Mouse (Mus musculus): ENCODE measurements around the gene Zfp282. TPM values are rescaled to one million over a fixed set of nuclear protein-coding genes. Genes with fewer than 3 reads are reported as not detected.
A peak's percentile ranks its signal among the peaks of the same experiment; 100 is the strongest.

Zfp282 gene
- polyA plus RNA-seq, 1 experiment from 2014 or later, result 22.8 TPM

- no peak for ATAC-seq
- H3K4me2 ChIP-seq (ENCODE audit: low read length), result peak overlapping the region; percentile 73
- peak overlapping the region; percentile 98 for H3K27ac ChIP-seq (ENCODE audit: low read length)
- H3K4me1 ChIP-seq (ENCODE audit: control insufficient read depth, insufficient read depth, low read length), result peaks cover 15% of the 10 kb centered on the region
- H3K9me3 ChIP-seq (replicated peaks; ENCODE audit: control insufficient read depth, low read length, poor library complexity, severe bottlenecking), result no peaks in the 10 kb centered on the region
- no peaks in the 10 kb centered on the region for H3K27me3 ChIP-seq (ENCODE audit: control insufficient read depth, insufficient read depth, low read depth, low read length)
- H3K4me3 ChIP-seq (ENCODE audit: low read depth, low read length), result peak overlapping the region; percentile 98
- WGBS, result 29% methylated on average over 3 of the region's 3 CpGs
- H3K36me3 ChIP-seq (ENCODE audit: control insufficient read depth, insufficient read depth, low read length), result peaks cover 21% of the 10 kb centered on the region
- H3K9ac ChIP-seq (ENCODE audit: low read depth, low read length), result peak overlapping the region; percentile 96
These were observed 1.6 kb downstream of the Zfp282 start for GRCm38 (mm10) chr6:47878593-47878992.

GRCm38 (mm10) chr6:47879049-47879716 is 2.2 kb downstream of the Zfp282 start:
- Histone ChIP-seq H3K4me2 (ENCODE audit: low read length) (peak overlapping the region; percentile 73), H3K4me3 (ENCODE audit: low read depth, low read length) (peak overlapping the region; percentile 98), H3K27ac (ENCODE audit: low read length) (no peak overlapping the region), H3K9ac (ENCODE audit: low read depth, low read length) (peak overlapping the region; percentile 96), H3K27me3 (ENCODE audit: control insufficient read depth, insufficient read depth, low read depth, low read length) (no peaks in the 10 kb centered on the region), H3K9me3 (replicated peaks; ENCODE audit: control insufficient read depth, low read length, poor library complexity, severe bottlenecking) (no peaks in the 10 kb centered on the region), H3K36me3 (ENCODE audit: control insufficient read depth, insufficient read depth, low read length) (peaks cover 23% of the 10 kb centered on the region), H3K4me1 (ENCODE audit: control insufficient read depth, insufficient read depth, low read length) (peaks cover 15% of the 10 kb centered on the region)
- 64% methylated on average over 4 of the region's 4 CpGs for WGBS
- no peak for ATAC-seq

- 96% methylated on average over 10 of the region's 10 CpGs for WGBS
- Histone ChIP-seq H3K4me2 (ENCODE audit: low read length) (no peak overlapping the region), H3K4me1 (ENCODE audit: control insufficient read depth, insufficient read depth, low read length) (peaks cover 15% of the 10 kb centered on the region), H3K9ac (ENCODE audit: low read depth, low read length) (no peak overlapping the region), H3K4me3 (ENCODE audit: low read depth, low read length) (no peak overlapping the region), H3K9me3 (replicated peaks; ENCODE audit: control insufficient read depth, low read length, poor library complexity, severe bottlenecking) (no peaks in the 10 kb centered on the region), H3K27me3 (ENCODE audit: control insufficient read depth, insufficient read depth, low read depth, low read length) (no peaks in the 10 kb centered on the region), H3K36me3 (ENCODE audit: control insufficient read depth, insufficient read depth, low read length) (peaks cover 30% of the 10 kb centered on the region), H3K27ac (ENCODE audit: low read length) (no peak overlapping the region)
- no peak for ATAC-seq
These were observed 3.2 kb downstream of the Zfp282 start for GRCm38 (mm10) chr6:47880166-47880565.

GRCm38 (mm10) chr6:47888812-47889383 is 11.9 kb downstream of the Zfp282 start:
- H3K4me1 ChIP-seq (ENCODE audit: control insufficient read depth, insufficient read depth, low read length), result no peaks in the 10 kb centered on the region
- H3K36me3 ChIP-seq (ENCODE audit: control insufficient read depth, insufficient read depth, low read length), result peaks cover 55% of the 10 kb centered on the region
- H3K27me3 ChIP-seq (ENCODE audit: control insufficient read depth, insufficient read depth, low read depth, low read length), result no peaks in the 10 kb centered on the region
- ATAC-seq, result no peak
- H3K4me3 ChIP-seq (ENCODE audit: low read depth, low read length), result no peak overlapping the region
- 90% methylated on average over 8 of the region's 8 CpGs for WGBS
- H3K9ac ChIP-seq (ENCODE audit: low read depth, low read length), result no peak overlapping the region
- H3K4me2 ChIP-seq (ENCODE audit: low read length), result no peak overlapping the region
- H3K27ac ChIP-seq (ENCODE audit: low read length), result no peak overlapping the region
- H3K9me3 ChIP-seq (replicated peaks; ENCODE audit: control insufficient read depth, low read length, poor library complexity, severe bottlenecking), result no peaks in the 10 kb centered on the region

- no peaks in the 10 kb centered on the region for H3K9me3 ChIP-seq (replicated peaks; ENCODE audit: control insufficient read depth, low read length, poor library complexity, severe bottlenecking)
These were observed 22.4 kb downstream of the Zfp282 start for GRCm38 (mm10) chr6:47899416-47899815.

GRCm38 (mm10) chr6:47903587-47903986 is 26.6 kb downstream of the Zfp282 start:
- H3K4me3 ChIP-seq (ENCODE audit: low read depth, low read length), result no peak overlapping the region
- no peak for ATAC-seq
- no peaks in the 10 kb centered on the region for H3K9me3 ChIP-seq (replicated peaks; ENCODE audit: control insufficient read depth, low read length, poor library complexity, severe bottlenecking)
- H3K27me3 ChIP-seq (ENCODE audit: control insufficient read depth, insufficient read depth, low read depth, low read length), result no peaks in the 10 kb centered on the region
- no peak overlapping the region for H3K4me2 ChIP-seq (ENCODE audit: low read length)
- H3K4me1 ChIP-seq (ENCODE audit: control insufficient read depth, insufficient read depth, low read length), result no peaks in the 10 kb centered on the region
- no peak overlapping the region for H3K9ac ChIP-seq (ENCODE audit: low read depth, low read length)
- WGBS, result 89% methylated on average over 4 of the region's 4 CpGs
- H3K27ac ChIP-seq (ENCODE audit: low read length), result no peak overlapping the region
- H3K36me3 ChIP-seq (ENCODE audit: control insufficient read depth, insufficient read depth, low read length), result peaks cover 55% of the 10 kb centered on the region

More at GRCm38 (mm10) chr6:47899416-47899815, 22.4 kb downstream of the Zfp282 start:
- no peak for ATAC-seq
- H3K27ac ChIP-seq (ENCODE audit: low read length), result no peak overlapping the region
- no peak overlapping the region for H3K4me3 ChIP-seq (ENCODE audit: low read depth, low read length)
- no peaks in the 10 kb centered on the region for H3K27me3 ChIP-seq (ENCODE audit: control insufficient read depth, insufficient read depth, low read depth, low read length)
- H3K4me2 ChIP-seq (ENCODE audit: low read length), result no peak overlapping the region
- 97% methylated on average over 6 of the region's 6 CpGs for WGBS
- no peak overlapping the region for H3K9ac ChIP-seq (ENCODE audit: low read depth, low read length)
- H3K36me3 ChIP-seq (ENCODE audit: control insufficient read depth, insufficient read depth, low read length), result peaks cover 32% of the 10 kb centered on the region
- H3K4me1 ChIP-seq (ENCODE audit: control insufficient read depth, insufficient read depth, low read length), result no peaks in the 10 kb centered on the region

- H3K27ac ChIP-seq (ENCODE audit: low read length), result no peak overlapping the region
- H3K27me3 ChIP-seq (ENCODE audit: control insufficient read depth, insufficient read depth, low read depth, low read length), result no peaks in the 10 kb centered on the region
- H3K36me3 ChIP-seq (ENCODE audit: control insufficient read depth, insufficient read depth, low read length), result peaks cover 51% of the 10 kb centered on the region
- no peak overlapping the region for H3K4me2 ChIP-seq (ENCODE audit: low read length)
- ATAC-seq, result no peak
- H3K9me3 ChIP-seq (replicated peaks; ENCODE audit: control insufficient read depth, low read length, poor library complexity, severe bottlenecking), result no peaks in the 10 kb centered on the region
- H3K4me3 ChIP-seq (ENCODE audit: low read depth, low read length), result no peak overlapping the region
- H3K9ac ChIP-seq (ENCODE audit: low read depth, low read length), result no peak overlapping the region
- no peaks in the 10 kb centered on the region for H3K4me1 ChIP-seq (ENCODE audit: control insufficient read depth, insufficient read depth, low read length)
- WGBS, result 44% methylated on average over 19 of the region's 19 CpGs
These were observed 27.4 kb downstream of the Zfp282 start for GRCm38 (mm10) chr6:47904361-47904760.

GRCm38 (mm10) chr6:47904917-47905695 is 28.1 kb downstream of the Zfp282 start:
- peaks cover 48% of the 10 kb centered on the region for H3K36me3 ChIP-seq (ENCODE audit: control insufficient read depth, insufficient read depth, low read length)
- H3K27me3 ChIP-seq (ENCODE audit: control insufficient read depth, insufficient read depth, low read depth, low read length), result no peaks in the 10 kb centered on the region
- WGBS, result 60% methylated on average over 44 of the region's 44 CpGs
- H3K9ac ChIP-seq (ENCODE audit: low read depth, low read length), result no peak overlapping the region
- no peaks in the 10 kb centered on the region for H3K4me1 ChIP-seq (ENCODE audit: control insufficient read depth, insufficient read depth, low read length)
- H3K9me3 ChIP-seq (replicated peaks; ENCODE audit: control insufficient read depth, low read length, poor library complexity, severe bottlenecking), result no peaks in the 10 kb centered on the region
- peak; percentile 34; the same call in 1 of the 2 replicates for ATAC-seq
- no peak overlapping the region for H3K4me3 ChIP-seq (ENCODE audit: low read depth, low read length)
- H3K27ac ChIP-seq (ENCODE audit: low read length), result no peak overlapping the region
- H3K4me2 ChIP-seq (ENCODE audit: low read length), result no peak overlapping the region

- Histone ChIP-seq H3K36me3 (ENCODE audit: control insufficient read depth, insufficient read depth, low read length) (peaks cover 41% of the 10 kb centered on the region), H3K9me3 (replicated peaks; ENCODE audit: control insufficient read depth, low read length, poor library complexity, severe bottlenecking) (no peaks in the 10 kb centered on the region), H3K4me3 (ENCODE audit: low read depth, low read length) (no peak overlapping the region), H3K9ac (ENCODE audit: low read depth, low read length) (no peak overlapping the region), H3K4me2 (ENCODE audit: low read length) (no peak overlapping the region), H3K27me3 (ENCODE audit: control insufficient read depth, insufficient read depth, low read depth, low read length) (no peaks in the 10 kb centered on the region), H3K27ac (ENCODE audit: low read length) (no peak overlapping the region), H3K4me1 (ENCODE audit: control insufficient read depth, insufficient read depth, low read length) (no peaks in the 10 kb centered on the region)
- ATAC-seq, result no peak
- WGBS, result 97% methylated on average over 5 of the region's 5 CpGs
These were observed 29.3 kb downstream of the Zfp282 start for GRCm38 (mm10) chr6:47906326-47906725.

Measured in midbrain, embryonic 16.5 days (tissue).